Mouse (Mus musculus): ENCODE results near the gene Prkch.

Prkch gene

GRCm38 (mm10) chr12:73824828-73825227 is 240.2 kb downstream of the Prkch start:
- no peak for DNase-seq (ENCODE audit: low spot score in 2 of 2)

All from frontal cortex, postnatal 10 days (tissue).